Mouse (Mus musculus) monocyte, adult 2 months (primary cell): Measurements from ENCODE around the gene Phf20.
A peak's percentile ranks its signal among the peaks of the same experiment; 100 is the strongest.

Experiments used
- DNase-seq, 2 experiments: peaks; one replicate each; pipeline ENCODE4 v3.0.0; 2022; ENCODE audit warnings: low spot score in 2 of 2, low read depth in 1 of 2

Gene Phf20

DNA sequence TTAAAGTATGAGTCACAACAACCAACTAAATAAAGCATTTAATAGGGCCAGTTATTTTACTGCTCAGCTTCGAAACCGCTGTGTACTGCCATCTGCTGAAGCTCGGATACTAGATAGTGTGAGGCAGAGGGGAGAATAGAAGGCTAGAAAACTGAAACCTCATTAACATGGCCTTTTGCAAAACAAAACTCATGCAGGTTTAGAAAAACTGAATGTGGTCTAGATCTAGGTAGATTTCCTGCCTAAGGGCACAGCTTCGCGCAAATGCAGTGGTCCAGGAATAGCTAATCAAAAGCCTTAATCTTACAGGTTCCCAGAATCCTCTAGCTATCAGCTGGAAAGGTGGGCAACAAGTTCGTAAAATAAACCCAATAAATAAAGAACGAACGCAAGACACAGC lies 115.2 kb downstream of the Phf20 start:
- no peak for DNase-seq

- DNase-seq = peak in 1 of 2 experiments; percentile 52
These were observed 115.6 kb downstream of the Phf20 start for GRCm38 (mm10) chr2:156311841-156312291.

DNA sequence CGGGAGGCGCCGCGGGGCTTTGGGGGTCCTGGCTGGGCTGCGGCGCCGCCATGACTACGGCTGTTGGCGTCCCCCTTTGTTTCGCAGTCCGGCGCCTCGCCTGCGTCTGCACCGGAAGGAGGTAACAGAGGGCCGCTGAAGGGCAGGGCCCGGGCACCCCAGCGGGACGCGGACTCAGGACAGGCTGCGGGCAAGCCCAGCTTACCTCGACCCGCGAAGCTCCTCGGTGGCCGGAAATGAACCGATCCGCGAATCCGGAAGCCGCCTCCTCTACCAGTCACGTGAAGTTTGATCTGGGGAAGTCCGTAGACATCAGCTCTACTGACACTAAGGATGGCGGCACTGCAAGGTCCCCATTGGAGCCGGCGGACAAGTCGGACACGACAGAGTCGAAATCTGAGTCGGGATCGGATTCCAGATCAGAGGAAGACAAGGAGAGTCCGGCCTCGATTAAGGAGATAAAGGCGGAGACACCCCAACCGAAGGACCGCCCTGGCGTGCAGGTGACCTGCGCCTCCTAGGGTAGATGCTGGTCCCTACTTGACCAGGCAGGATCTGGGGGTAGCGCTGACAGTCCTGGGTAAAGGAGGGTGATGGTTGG lies 116.1 kb downstream of the Phf20 start, which contains the start of the genes Cnbd2 and Scand1:
Cnbd2 (plus strand) TSS at position 3 of the 601 bp plus-strand sequence.
Scand1 (minus strand) TSS at position 408 of the 601 bp plus-strand sequence.
- peak; percentile 66 to 81 for DNase-seq

DNA sequence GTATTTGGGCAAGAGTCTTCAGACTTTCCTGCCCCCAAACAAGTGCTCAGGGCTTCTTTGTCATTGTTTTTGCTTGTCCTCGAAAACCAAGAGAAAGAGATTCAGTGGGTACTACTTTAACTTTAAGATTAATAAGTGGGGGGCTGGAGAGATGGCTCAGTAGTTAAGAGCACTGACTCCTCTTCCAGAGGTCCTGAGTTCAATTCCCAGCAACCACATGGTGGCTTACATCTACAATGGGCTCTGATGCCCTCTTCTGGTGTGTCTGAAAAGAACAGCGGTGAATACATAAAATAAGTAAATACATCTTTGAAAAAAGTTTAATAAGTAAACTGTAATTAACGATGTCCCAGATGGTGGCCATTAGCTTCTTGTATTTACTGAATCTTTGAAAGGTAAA lies 116.9 kb downstream of the Phf20 start:
- DNase-seq = no peak

DNA sequence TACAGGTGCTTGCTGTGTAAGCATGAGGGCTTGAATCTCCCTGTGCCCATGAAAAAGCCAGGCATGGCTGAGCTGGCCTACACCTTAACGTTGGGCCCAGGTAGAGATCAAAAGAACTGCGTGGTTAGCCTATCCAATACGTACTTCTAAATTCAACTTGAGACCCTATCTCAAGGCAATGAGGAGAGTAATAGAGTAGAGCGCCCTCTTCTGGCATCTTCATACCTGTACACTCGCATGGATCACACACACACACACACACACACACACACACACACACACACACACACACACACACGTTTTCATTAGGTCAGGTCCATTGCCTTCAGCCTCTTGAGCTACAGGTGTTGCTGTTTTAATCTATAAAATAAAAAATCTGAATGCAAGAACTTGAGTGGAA lies 118.5 kb downstream of the Phf20 start:
- DNase-seq = no peak

DNA sequence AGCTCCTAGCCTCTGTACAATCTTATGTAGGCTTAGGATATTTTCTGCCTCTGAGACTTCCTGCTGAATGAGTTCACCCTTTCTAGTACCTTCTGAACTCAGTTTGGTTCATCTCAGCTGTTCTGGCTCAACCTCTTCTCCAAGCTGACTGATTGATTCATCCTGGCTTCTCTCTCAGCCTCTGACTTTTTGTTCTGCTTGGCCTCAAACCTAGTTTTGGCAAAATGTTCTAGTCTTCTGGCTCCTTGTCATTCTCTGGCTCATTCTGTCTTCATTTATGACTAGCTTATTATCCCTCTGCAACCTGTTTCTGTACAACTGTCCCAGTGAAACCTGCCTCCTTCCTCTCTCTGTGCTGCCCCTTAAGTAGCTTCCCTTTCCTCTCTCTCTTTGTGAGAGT lies 122.2 kb downstream of the Phf20 start:
- no peak for DNase-seq

- no peak for DNase-seq
These were observed 125.3 kb downstream of the Phf20 start for GRCm38 (mm10) chr2:156321538-156321937.

- no peak for DNase-seq
These were observed 127.9 kb downstream of the Phf20 start for GRCm38 (mm10) chr2:156324116-156324588.

DNA sequence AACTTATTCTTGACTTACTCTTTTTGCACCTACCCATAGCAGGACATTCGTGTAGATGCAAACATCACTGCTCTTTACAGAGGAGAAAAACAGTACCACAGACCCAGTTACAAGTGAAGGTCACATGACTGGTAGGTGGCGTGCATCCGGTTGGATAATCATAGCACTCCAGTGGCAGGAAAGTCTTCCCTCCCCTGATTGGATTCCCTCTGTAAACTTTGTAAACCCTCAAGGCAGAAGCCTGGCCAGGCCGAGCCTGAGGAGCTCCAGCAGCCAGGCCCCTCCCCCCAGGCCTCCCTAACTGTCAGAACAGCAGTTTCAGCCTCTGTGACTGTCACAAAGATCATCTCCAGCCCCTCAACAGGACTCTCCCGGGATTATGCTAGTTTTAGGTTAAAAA lies 128.4 kb downstream of the Phf20 start:
- no peak for DNase-seq

DNA sequence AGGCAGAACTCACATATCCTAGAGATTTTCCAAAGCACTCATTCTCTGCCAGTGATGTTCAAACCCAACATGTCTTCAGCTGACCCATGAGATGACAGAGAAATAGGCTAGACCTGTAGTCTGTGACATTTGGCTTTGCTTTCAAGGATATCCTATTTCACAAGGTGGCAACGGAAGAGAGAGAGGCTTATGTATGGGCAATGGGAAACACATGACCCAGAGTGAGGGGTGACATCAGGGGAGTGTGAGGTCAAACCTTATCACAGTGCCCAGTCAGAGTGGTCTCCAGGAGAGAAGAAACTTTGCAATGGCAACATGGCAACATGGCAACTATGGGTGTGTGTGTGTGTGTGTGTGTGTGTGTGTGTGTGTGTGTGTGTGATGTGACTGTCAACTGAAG lies 134.4 kb downstream of the Phf20 start:
- DNase-seq = no peak

- DNase-seq = no peak
These were observed 135.2 kb downstream of the Phf20 start for GRCm38 (mm10) chr2:156331446-156331965.

DNA sequence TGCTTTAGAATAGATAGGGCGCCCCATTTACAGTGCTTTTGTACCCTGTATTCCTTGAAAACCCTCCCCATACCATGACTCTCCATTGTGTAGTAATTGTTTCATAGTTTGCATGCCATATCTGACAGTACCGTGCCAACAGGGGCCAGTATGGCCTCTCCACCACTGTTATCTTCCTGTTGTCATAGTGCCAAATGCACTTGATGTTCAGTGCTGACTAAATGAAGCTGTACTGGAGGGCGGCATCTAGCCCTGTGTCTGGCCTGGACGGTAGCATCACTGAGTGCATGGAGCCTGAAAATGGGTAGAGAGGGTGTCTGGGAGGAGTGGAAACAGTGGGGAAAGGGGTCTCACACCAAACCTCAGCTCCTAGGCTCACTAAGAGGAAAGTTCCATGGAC lies 143.8 kb downstream of the Phf20 start:
- DNase-seq = no peak

GRCm38 (mm10) chr2:156344775-156345532 lies 148.7 kb downstream of the Phf20 start:
- no peak for DNase-seq

GRCm38 (mm10) chr2:156348812-156349211 lies 152.5 kb downstream of the Phf20 start:
- no peak for DNase-seq

DNA sequence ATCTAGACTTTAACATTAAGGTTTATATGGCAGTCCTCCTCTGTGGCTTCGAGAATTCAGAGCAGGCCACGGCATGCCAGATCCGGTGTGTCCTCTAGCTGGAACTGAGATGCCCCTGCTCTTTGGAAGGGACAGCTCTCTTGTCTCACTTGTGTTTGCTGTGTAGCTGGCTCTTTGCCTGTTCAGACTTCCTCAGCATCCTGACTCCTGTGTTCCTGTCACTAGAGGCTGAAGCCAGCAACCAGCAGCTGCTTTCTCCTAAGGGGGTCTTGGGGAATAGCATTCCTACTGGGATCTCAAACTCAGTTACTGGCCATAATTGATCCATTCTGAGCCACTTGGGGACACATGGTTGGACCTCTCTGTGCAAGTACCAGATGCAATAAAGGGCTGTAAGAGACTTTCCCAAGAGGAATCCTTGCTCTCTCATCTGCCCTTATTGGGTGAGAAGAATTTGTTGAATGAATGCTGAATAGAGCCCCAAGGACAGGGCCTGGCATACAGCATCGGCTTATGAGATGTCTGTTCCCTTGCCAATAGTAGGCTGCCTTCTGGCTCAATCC lies 153.1 kb downstream of the Phf20 start:
- no peak for DNase-seq

- no peak for DNase-seq
These were observed 155.0 kb downstream of the Phf20 start for GRCm38 (mm10) chr2:156351243-156351642.

GRCm38 (mm10) chr2:156352413-156353165 lies 156.3 kb downstream of the Phf20 start:
- no peak for DNase-seq

- no peak for DNase-seq
These were observed 157.0 kb downstream of the Phf20 start for GRCm38 (mm10) chr2:156353265-156353692.

DNA sequence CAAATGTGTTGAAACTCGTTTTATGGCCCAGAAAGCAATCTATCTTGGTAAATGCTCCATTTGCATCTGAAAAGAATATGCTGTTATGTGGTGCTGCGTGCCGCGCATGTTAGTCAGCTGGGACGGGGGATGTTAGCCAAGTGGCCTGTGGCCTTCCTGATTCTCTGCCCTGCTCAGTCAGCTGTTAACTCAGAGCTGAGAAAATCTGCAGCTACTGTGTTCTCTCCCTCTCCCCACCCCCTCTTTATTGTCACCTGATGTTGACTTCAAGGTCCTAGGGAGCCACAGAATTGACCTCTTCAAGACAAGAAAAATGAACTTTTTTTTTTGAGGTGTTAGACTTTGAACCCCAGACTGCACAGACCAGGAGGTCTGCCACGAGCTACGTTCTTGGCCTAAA lies 159.8 kb downstream of the Phf20 start:
- DNase-seq = no peak
